Mouse (Mus musculus) leukemia stem cell, adult 10-12 weeks (primary cell): ENCODE measurements around the gene Resp18. TPM values are rescaled to one million over a fixed set of nuclear protein-coding genes. Genes with fewer than 3 reads are reported as not detected.

Source experiments
- polyA plus RNA-seq: library from polyadenylated mRNA; stranded (reverse); fragments of >175 nt; gene quantifications from 2 replicates; pipeline ENCODE4 v1.2.3, GENCODE M21; 2012; ENCODE audit warnings: low replicate concordance

Gene Resp18
- polyA plus RNA-seq = not detected in 2 replicates

DNA sequence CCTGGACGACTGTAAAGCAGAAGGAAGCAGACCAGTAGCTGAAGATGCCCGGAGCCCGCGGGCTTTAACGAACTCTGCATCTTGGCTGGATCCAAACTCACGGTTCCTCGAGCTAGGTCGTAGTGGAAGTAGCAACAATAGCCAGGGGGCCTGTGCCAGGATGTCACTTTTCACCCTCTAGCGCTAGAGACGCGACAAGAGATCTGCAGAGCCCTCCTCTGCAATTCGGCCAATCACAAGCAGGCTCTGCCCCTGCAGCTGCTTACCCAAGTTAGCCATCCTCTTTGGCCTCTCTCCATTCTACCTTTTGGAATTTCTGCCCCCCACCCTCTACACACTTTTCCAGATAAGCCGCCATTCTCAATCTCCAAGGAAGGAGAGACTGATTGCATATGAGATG, at the start of gene Resp18:
TSS of gene Resp18 (minus strand) at position 188 of the 400 bp plus-strand sequence.

DNA sequence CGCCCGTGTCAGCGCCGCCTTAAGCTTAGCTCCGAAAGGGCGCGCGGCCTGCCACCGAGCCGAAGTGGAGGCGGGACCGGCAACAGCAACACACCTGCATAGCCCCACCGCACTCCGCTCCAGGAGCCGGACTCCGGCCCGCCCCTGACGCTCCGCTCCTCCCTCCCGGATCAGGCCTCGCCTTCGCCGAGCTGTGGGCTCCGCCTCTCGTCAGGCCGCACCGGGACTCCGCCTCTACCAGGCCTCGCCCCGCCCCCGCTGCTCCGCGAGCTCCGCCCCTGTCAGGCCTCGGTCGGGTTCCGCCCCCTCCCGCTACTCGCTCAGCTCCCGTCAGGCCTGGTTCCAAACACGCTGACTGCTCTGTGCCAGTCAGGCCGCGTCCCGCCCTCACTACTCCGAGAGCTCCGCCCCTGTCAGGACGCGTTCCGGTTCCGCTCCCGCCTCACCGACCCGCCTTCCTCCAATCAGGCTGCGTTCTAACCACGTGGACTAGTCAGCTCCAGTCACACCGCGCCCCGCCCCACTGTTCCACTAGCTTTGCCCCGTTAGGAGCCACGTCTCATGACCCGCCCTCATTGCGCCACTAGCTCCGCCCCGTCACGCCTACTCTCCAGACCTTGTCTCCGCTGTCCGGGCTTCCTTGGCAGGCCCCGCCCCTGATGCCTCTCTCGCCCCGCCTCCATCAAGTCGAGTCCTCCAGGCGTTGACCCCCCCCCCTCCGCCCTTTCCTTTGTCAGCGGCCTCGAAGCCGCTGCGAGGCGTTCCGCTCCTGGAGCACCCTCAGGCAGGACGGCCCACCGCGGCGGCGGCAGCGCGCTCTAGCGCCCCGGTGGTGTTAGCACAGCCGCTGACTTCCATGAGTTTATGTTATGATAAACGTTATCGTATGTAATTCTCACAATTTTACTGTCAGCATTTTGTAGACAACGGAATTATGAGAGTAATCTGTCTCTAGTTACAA, 39.3 kb upstream of the Resp18 start, which contains the start of gene Dnpep:
TSS of gene Dnpep (minus strand) at position 750 of the 961 bp plus-strand sequence.

DNA sequence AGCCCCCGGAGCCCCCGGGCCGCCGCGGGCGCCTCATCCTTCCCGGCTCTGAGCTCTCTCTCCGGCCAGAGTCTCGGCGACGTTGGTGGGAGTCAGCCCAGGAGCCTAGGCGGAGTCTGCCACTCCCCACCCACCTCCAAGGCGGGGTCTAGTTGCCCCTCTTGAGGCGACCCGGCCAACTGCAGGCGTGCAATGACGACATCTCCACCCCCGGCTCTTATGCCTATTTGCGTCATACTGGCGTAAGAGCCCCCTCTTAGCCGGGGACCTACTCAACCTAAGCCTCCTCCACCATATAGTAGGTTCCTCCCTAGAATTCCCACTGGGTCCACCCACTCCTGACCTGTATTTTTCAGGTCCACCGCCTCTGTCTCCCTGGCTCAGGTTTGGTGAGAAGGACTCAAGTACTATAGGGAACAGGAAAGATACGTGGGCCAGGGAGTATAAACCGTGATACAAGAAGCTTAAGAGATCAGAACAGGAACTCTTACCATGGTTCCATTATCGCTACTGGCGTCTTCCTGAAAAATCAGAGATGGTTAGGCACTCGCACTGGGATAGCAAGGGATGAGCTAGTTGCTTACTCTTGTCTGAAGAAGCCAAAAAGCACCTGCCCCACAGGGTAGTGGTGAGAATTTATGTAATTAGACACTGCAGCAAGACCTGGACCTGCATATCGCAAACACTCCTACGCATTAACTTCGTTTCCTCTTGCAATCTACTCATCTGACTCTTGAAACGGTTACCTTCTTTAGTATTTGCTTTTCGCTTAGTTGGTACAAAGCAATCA, 13.9 kb downstream of the Resp18 start, which contains the start of gene Ptprn:
TSS of gene Ptprn (minus strand) at position 412 of the 790 bp plus-strand sequence.

DNA sequence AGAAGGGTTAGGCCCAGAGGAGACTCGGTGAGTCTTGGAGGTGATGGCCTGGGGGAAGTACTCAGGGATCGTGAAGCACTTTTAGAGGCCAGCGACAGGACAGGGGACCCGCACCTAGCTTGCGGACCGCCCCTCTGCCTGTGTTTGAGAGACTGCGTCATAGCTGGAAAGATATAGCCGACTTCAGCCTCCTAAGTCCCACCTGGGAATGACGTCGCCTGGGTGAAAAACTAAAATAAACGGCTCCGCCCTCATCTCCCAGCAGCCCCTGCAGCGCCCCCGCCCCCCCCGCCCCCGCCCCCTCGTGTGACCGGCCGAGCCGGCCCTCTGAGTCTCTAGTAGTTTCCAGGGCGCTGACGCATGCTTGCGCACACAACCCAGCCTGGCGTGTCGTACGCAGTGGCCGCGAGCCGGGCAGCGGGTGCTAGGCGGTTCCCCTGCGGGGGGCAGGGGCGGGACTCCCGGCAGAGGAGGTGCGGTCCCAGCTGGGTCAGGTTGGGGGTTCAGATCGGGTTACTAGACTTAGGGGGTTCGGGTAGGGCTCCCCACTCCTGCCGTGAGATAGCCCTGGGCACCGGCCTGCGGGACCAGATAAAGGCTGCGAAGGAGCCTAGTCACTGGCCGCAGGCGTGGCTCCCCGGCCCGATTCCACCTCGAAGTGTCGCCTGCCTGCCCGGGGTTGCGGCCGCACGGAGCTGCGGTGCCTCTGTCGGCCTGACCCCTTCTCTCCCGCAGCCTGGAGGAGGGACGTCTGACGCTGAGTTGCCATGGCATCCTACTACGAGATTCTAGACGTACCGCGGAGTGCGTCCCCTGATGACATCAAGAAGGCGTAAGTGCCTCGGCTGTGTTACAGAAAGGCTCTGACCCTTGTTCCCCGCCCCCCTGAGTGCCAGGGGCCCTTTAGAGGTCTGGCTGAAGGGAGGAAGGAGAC, 41.8 kb downstream of the Resp18 start, which contains the start of gene Dnajb2:
TSS of gene Dnajb2 (plus strand) at position 290 of the 934 bp plus-strand sequence.

DNA sequence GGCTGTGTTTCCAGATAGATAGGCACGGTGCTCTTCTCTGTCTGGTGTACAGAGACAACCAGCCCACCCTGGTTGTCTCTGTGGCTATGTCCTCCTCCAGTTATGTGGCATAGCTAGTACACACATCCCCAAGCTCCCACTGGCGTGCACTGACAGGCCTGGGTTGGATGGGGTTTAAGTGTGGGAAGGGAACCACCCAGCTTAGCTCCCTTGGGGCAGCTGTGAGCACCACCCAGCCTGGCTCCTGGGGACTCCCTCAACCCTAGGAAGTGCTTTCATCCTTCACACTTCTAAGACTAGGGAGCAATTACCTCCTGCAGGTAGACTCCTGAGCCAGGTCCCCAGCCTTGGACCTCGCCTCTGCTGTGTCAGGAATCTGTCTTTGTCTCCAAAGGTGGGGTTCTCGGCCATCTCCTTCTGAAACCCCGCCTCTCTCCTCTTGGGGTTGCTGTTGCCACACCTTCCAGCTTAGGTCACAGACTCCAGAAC, 46.5 kb downstream of the Resp18 start, which contains the start of gene A630095N17Rik:
TSS of gene A630095N17Rik (minus strand) at position 439 of the 489 bp plus-strand sequence.

Other genes starting within 250 kb of the Resp18 start
- 0.34 and 0.91 TPM in 2 replicates for gene Nhej1, start 153.2 kb downstream of the Resp18 start, polyA plus RNA-seq
- gene Slc23a3, start 144.5 kb downstream of the Resp18 start, polyA plus RNA-seq = 0.35 and 0.43 TPM in 2 replicates
- gene Cnppd1, start 135.7 kb downstream of the Resp18 start, polyA plus RNA-seq = 55.2 and 79.2 TPM in 2 replicates
- 148 and 169 TPM in 2 replicates for gene Retreg2, start 135.6 kb downstream of the Resp18 start, polyA plus RNA-seq
- 20.5 and 24.1 TPM in 2 replicates for gene Zfand2b, start 109.8 kb downstream of the Resp18 start, polyA plus RNA-seq
- gene Abcb6, start 98.0 kb downstream of the Resp18 start, polyA plus RNA-seq = 29.7 and 58.5 TPM in 2 replicates
- 3.7 and 10.1 TPM in 2 replicates for gene Ankzf1, start 86.3 kb downstream of the Resp18 start, polyA plus RNA-seq
- 80.9 and 89.6 TPM in 2 replicates for gene Atg9a, start 86.2 kb downstream of the Resp18 start, polyA plus RNA-seq
- gene Glb1l, start 67.6 kb downstream of the Resp18 start, polyA plus RNA-seq = 0.52 and 0.63 TPM in 2 replicates
- 138 and 154 TPM in 2 replicates for gene Stk16, start 67.6 kb downstream of the Resp18 start, polyA plus RNA-seq
- 25.8 and 166 TPM in 2 replicates for gene Tuba4a, start 58.5 kb downstream of the Resp18 start, polyA plus RNA-seq
- gene A630095N17Rik, start 46.3 kb downstream of the Resp18 start, polyA plus RNA-seq = not detected in 2 replicates
- gene Dnajb2, start 42.0 kb downstream of the Resp18 start, polyA plus RNA-seq = 27.3 and 57.8 TPM in 2 replicates
- gene Ptprn, start 13.9 kb downstream of the Resp18 start, polyA plus RNA-seq = 0.21 and 0.60 TPM in 2 replicates
- gene Dnpep, start 39.6 kb upstream of the Resp18 start, polyA plus RNA-seq = 26.7 and 71.9 TPM in 2 replicates
- gene Des, start 81.9 kb upstream of the Resp18 start, polyA plus RNA-seq = 3.6 and 7.7 TPM in 2 replicates
- gene Speg, start 96.9 kb upstream of the Resp18 start, polyA plus RNA-seq = 3.2 and 3.5 TPM in 2 replicates
- 103 and 189 TPM in 2 replicates for gene Gmppa, start 157.5 kb upstream of the Resp18 start, polyA plus RNA-seq
- 0.25 TPM in 1 of 2 replicates, not detected in the other for gene Asic4, start 172.0 kb upstream of the Resp18 start, polyA plus RNA-seq
- gene Chpf, start 200.9 kb upstream of the Resp18 start, polyA plus RNA-seq = 39.4 and 46.1 TPM in 2 replicates
- 1.3 and 5.1 TPM in 2 replicates for gene Tmem198, start 201.1 kb upstream of the Resp18 start, polyA plus RNA-seq
- gene Obsl1, start 228.0 kb upstream of the Resp18 start, polyA plus RNA-seq = 0.25 and 0.72 TPM in 2 replicates
- gene Inha, start 228.7 kb upstream of the Resp18 start, polyA plus RNA-seq = 0.16 TPM in 1 of 2 replicates, not detected in the other
- 57.1 and 87.0 TPM in 2 replicates for gene Stk11ip, start 243.1 kb upstream of the Resp18 start, polyA plus RNA-seq